27 mouse cellular contexts compared by ENCODE assay signal in genomic region chr13:60753216-60753615, GRCm38 (mm10). TPM values are rescaled to one million over a fixed set of nuclear protein-coding genes. Genes with fewer than 3 reads are reported as not detected.
"Had no signal": no experiment of that assay in that cellular context is flagged by ENCODE, and none has a peak within 500 bp of the region (broad histone marks: within the 10 kb centered on the region; RNA-seq: fewer than 3 reads in every experiment).

No protein-coding gene starts in this region.

- H3K4me1 ChIP-seq: liver, embryonic 13.5 days; liver, embryonic 15.5 days; midbrain, embryonic 12.5 days; neural tube, embryonic 13.5 days; neural tube, embryonic 15.5 days had no signal

- H3K9ac ChIP-seq: liver, embryonic 13.5 days; liver, embryonic 15.5 days; lung, embryonic 14.5 days; midbrain, embryonic 12.5 days; neural tube, embryonic 13.5 days; neural tube, embryonic 15.5 days had no signal

- DNase-seq: liver, embryonic 13.5 days; lung, adult 18-20 months; lung, embryonic 14.5 days; lung, postnatal 10 days; lung, postnatal 4 days; midbrain, embryonic 14.5 days; retina, postnatal 1 day; right cerebral cortex, adult 18-20 months; right cerebral cortex, postnatal 25 days; right cerebral cortex, postnatal 4 days; spleen, adult 18-20 months; thymus, adult 18-20 months; thymus, postnatal 14 days; thymus, postnatal 36 days had no signal

- H3K4me3 ChIP-seq: liver, embryonic 13.5 days; liver, embryonic 15.5 days; midbrain, embryonic 12.5 days; myocyte; neural tube, embryonic 13.5 days; neural tube, embryonic 15.5 days had no signal

- H3K27me3 ChIP-seq: liver, embryonic 13.5 days; liver, embryonic 15.5 days; midbrain, embryonic 12.5 days; neural tube, embryonic 13.5 days; neural tube, embryonic 15.5 days had no signal

- H3K27ac ChIP-seq: liver, embryonic 13.5 days; liver, embryonic 15.5 days; midbrain, embryonic 12.5 days; neural tube, embryonic 13.5 days; neural tube, embryonic 15.5 days had no signal

- H3K4me2 ChIP-seq: liver, embryonic 13.5 days; liver, embryonic 15.5 days; lung, embryonic 14.5 days; midbrain, embryonic 12.5 days; neural tube, embryonic 13.5 days; neural tube, embryonic 15.5 days had no signal

- H3K9me3 ChIP-seq: liver, embryonic 13.5 days; liver, embryonic 15.5 days; midbrain, embryonic 12.5 days; neural tube, embryonic 13.5 days; neural tube, embryonic 15.5 days had no signal

RNA-seq across cellular contexts. Expression of gene BC051665, which starts 32.9 kb away (rescaled TPM):
- total RNA-seq: megakaryocyte, adult 5-6 weeks; megakaryocyte-erythroid progenitor cell, adult 5-6 weeks had no signal
- polyA plus RNA-seq: liver, embryonic 13.5 days; liver, embryonic 15.5 days; lung, embryonic 14.5 days; lung, embryonic 16.5 days; midbrain, embryonic 12.5 days; midbrain, embryonic 14.5 days; myocyte; neural tube, embryonic 11.5 days; neural tube, embryonic 13.5 days; neural tube, embryonic 15.5 days; small intestine, adult 2 months; stomach, embryonic 14.5 days; stomach, embryonic 16.5 days; thymus, postnatal 0 days had no signal

RNA-seq across cellular contexts. Expression of gene Ctsll3, which starts 49.4 kb away (rescaled TPM):
- total RNA-seq: megakaryocyte, adult 5-6 weeks; megakaryocyte-erythroid progenitor cell, adult 5-6 weeks had no signal
- polyA plus RNA-seq: liver, embryonic 13.5 days; liver, embryonic 15.5 days; lung, embryonic 14.5 days; lung, embryonic 16.5 days; midbrain, embryonic 12.5 days; midbrain, embryonic 14.5 days; myocyte; neural tube, embryonic 11.5 days; neural tube, embryonic 13.5 days; neural tube, embryonic 15.5 days; small intestine, adult 2 months; stomach, embryonic 14.5 days; stomach, embryonic 16.5 days; thymus, postnatal 0 days had no signal
